Mouse (Mus musculus) embryonic fibroblast, embryonic 13.5 days (primary cell): ENCODE data around the gene Hectd4.

Source experiments
- CTCF ChIP-seq: IDR thresholded peaks from 2 replicates; pipeline ENCODE4 v1.5.1; 2011; ENCODE audit warnings: mild to moderate bottlenecking, control low read depth, low read length, moderate library complexity, borderline replicate concordance; ENCODE audit not compliant: insufficient read depth
- POLR2A ChIP-seq: IDR thresholded peaks from 2 replicates; pipeline ENCODE4 v1.6.1; 2011; ENCODE audit warnings: low read depth, mild to moderate bottlenecking, control low read depth, low read length, moderate library complexity

- TF ChIP-seq POLR2A (no peak), CTCF (no peak)
Measured at GRCm38 (mm10) chr5:121292309-121293165, 72.5 kb downstream of the Hectd4 start.
